Mouse (Mus musculus) bone marrow macrophage, adult 2 months (primary cell): ENCODE measurements around the gene Cd7.

Source experiments
- CTCF ChIP-seq: IDR thresholded peaks from 2 replicates; pipeline ENCODE4 v1.5.1; 2012; ENCODE audit warnings: low read depth, mild to moderate bottlenecking, low read length, moderate library complexity
- POLR2A ChIP-seq: IDR thresholded peaks from 2 replicates; pipeline ENCODE4 v1.6.1; 2012; ENCODE audit warnings: mild to moderate bottlenecking, low read depth, low read length, borderline replicate concordance

- no peak for TF ChIP-seq CTCF
- no peak for TF ChIP-seq POLR2A
Measured at GRCm38 (mm10) chr11:121010044-121010755, 29.0 kb downstream of the Cd7 start.
